Mouse (Mus musculus) cerebellum, adult 11 months (tissue): ENCODE measurements around the gene Rpl13.
A peak's percentile ranks its signal among the peaks of the same experiment; 100 is the strongest.

ENCODE experiments used
- DNase-seq: peaks from one replicate; pipeline ENCODE4 v3.0.0; 2022

Gene Rpl13

GRCm38 (mm10) chr8:123108953-123109352 is 6.8 kb downstream of the Rpl13 start:
- no peak for DNase-seq

GRCm38 (mm10) chr8:123110649-123111048 is 8.5 kb downstream of the Rpl13 start:
- DNase-seq: no peak

GRCm38 (mm10) chr8:123112892-123113291 is 10.7 kb downstream of the Rpl13 start:
- DNase-seq: no peak

- DNase-seq: no peak
Measured at GRCm38 (mm10) chr8:123113908-123114469, 11.8 kb downstream of the Rpl13 start.

GRCm38 (mm10) chr8:123114644-123115043 is 12.5 kb downstream of the Rpl13 start:
- no peak for DNase-seq

- DNase-seq: no peak
Measured at GRCm38 (mm10) chr8:123117127-123117731, 15.1 kb downstream of the Rpl13 start, which contains the start of gene Cpne7. TSS of gene Cpne7 (plus strand) at chr8:123117374.

GRCm38 (mm10) chr8:123117744-123118143 is 15.6 kb downstream of the Rpl13 start:
- DNase-seq: no peak

- no peak for DNase-seq
Measured at GRCm38 (mm10) chr8:123122059-123122458, 19.9 kb downstream of the Rpl13 start.

- DNase-seq: no peak
Measured at GRCm38 (mm10) chr8:123122670-123123069, 20.5 kb downstream of the Rpl13 start.

- no peak for DNase-seq
Measured at GRCm38 (mm10) chr8:123126193-123126816, 24.2 kb downstream of the Rpl13 start.

- DNase-seq: no peak
Measured at GRCm38 (mm10) chr8:123131041-123131440, 28.9 kb downstream of the Rpl13 start.

- no peak for DNase-seq
Measured at GRCm38 (mm10) chr8:123132953-123133352, 30.8 kb downstream of the Rpl13 start.

- no peak for DNase-seq
Measured at GRCm38 (mm10) chr8:123134149-123134713, 32.1 kb downstream of the Rpl13 start.

GRCm38 (mm10) chr8:123135406-123135805 is 33.3 kb downstream of the Rpl13 start:
- no peak for DNase-seq

GRCm38 (mm10) chr8:123135806-123136205 is 33.7 kb downstream of the Rpl13 start:
- DNase-seq: no peak

- DNase-seq: no peak
Measured at GRCm38 (mm10) chr8:123136287-123136686, 34.1 kb downstream of the Rpl13 start.

- DNase-seq: no peak
Measured at GRCm38 (mm10) chr8:123137645-123138077, 35.5 kb downstream of the Rpl13 start.

- no peak for DNase-seq
Measured at GRCm38 (mm10) chr8:123138741-123139140, 36.6 kb downstream of the Rpl13 start.

- DNase-seq: peak; percentile 68
Measured at GRCm38 (mm10) chr8:123141741-123142462, 39.8 kb downstream of the Rpl13 start.

GRCm38 (mm10) chr8:123145279-123145678 is 43.1 kb downstream of the Rpl13 start:
- DNase-seq: no peak

GRCm38 (mm10) chr8:123146390-123146789 is 44.2 kb downstream of the Rpl13 start:
- no peak for DNase-seq

GRCm38 (mm10) chr8:123150737-123151171 is 48.6 kb downstream of the Rpl13 start:
- DNase-seq: no peak
